Mouse (Mus musculus) stomach, postnatal 0 days (tissue): ENCODE data around the gene Ciart. TPM values are rescaled to one million over a fixed set of nuclear protein-coding genes. Genes with fewer than 3 reads are reported as not detected.

Source experiments
- ATAC-seq: fragments of 200-750 bp; cut with Nextera tagmentation; 2 replicates; pipeline ENCODE4 v1.8.0; 2017; ENCODE audit not compliant: low FRiP score, low TSS enrichment
- DNase-seq: peaks from one replicate; pipeline ENCODE4 v3.0.0-alpha.2; 2016; ENCODE audit warnings: low spot score
- H3K27ac ChIP-seq: fragments of 300-500 bp; sonication (generic); replicated peaks from 2 replicates; pipeline ENCODE4 v1.5.1; 2014; ENCODE audit warnings: mild to moderate bottlenecking, control low read depth
- H3K27me3 ChIP-seq: fragments of 300-500 bp; sonication (generic); 2 replicates; pipeline ENCODE4 v1.6.1; 2014; ENCODE audit warnings: low read length; ENCODE audit not compliant: control insufficient read depth, insufficient read depth
- H3K36me3 ChIP-seq: fragments of 300-500 bp; sonication (generic); 2 replicates; pipeline ENCODE4 v1.6.1; 2014; ENCODE audit warnings: low read length, mixed read lengths; ENCODE audit not compliant: control insufficient read depth, insufficient read depth
- H3K4me1 ChIP-seq: fragments of 300-500 bp; sonication (generic); replicated peaks from 2 replicates; pipeline ENCODE4 v1.6.1; 2014; ENCODE audit warnings: antibody characterized with exemption; ENCODE audit not compliant: control insufficient read depth, insufficient read depth
- H3K4me2 ChIP-seq: fragments of 300-500 bp; sonication (generic); replicated peaks from 2 replicates; pipeline ENCODE4 v1.6.1; 2014; ENCODE audit warnings: low read depth, mild to moderate bottlenecking, control low read depth, moderate library complexity
- H3K4me3 ChIP-seq: fragments of 300-500 bp; sonication (generic); 2 replicates; pipeline ENCODE4 v1.5.1; 2014; ENCODE audit warnings: low read depth, low read length, control low read depth
- H3K9ac ChIP-seq: fragments of 300-500 bp; sonication (generic); 2 replicates; pipeline ENCODE4 v1.6.1; 2014; ENCODE audit warnings: mild to moderate bottlenecking, low read length, control low read depth, mixed read lengths
- H3K9me3 ChIP-seq: fragments of 300-500 bp; sonication (generic); 2 replicates; pipeline ENCODE4 v1.6.1; 2016; ENCODE audit warnings: low read length; ENCODE audit not compliant: control insufficient read depth
- CTCF ChIP-seq: IDR thresholded peaks from 2 replicates; pipeline ENCODE4 v1.5.1; 2016; ENCODE audit warnings: antibody characterized with exemption, low read depth, mild to moderate bottlenecking, moderate library complexity
- EP300 ChIP-seq: optimal IDR thresholded peaks from 2 replicates; pipeline ENCODE3; 2016; ENCODE audit warnings: antibody characterized with exemption
- WGBS: fragments of 180-500 bp; shearing (Covaris S2); extraction: QIAGEN DNeasy Blood & Tissue Kit; methylation state at CpG from one replicate; pipeline ENCODE4 v1.1.7; 2014; 5-methylcytosine and 5-hydroxymethylcytosine counted together
- polyA plus RNA-seq: library from polyadenylated mRNA; unstranded; fragments of >200 nt; fragmentation: Nextera tagmentation; extraction: Ambion mirVana; gene quantifications from 2 replicates; pipeline ENCODE4 v1.2.1, GENCODE M21; 2015

Gene Ciart
- polyA plus RNA-seq, 1 experiment from 2014 or later, result 3.2 TPM

- DNase-seq, result no peak
- WGBS, result 63% methylated on average over 7 of the region's 7 CpGs
- Histone ChIP-seq H3K4me1 (no peaks in the 10 kb centered on the region), H3K36me3 (no peaks in the 10 kb centered on the region), H3K9me3 (no peaks in the 10 kb centered on the region), H3K4me3 (peak overlapping the region; percentile 62), H3K9ac (peak overlapping the region; percentile 28; the same call in 1 of the 2 replicates), H3K4me2 (peak overlapping the region; percentile 68), H3K27me3 (no peaks in the 10 kb centered on the region), H3K27ac (no peak overlapping the region)
- TF ChIP-seq CTCF, result no peak
- no peak for TF ChIP-seq EP300
- no peak for ATAC-seq
These were observed 10.0 kb downstream of the Ciart start for GRCm38 (mm10) chr3:95872048-95872447.

DNA sequence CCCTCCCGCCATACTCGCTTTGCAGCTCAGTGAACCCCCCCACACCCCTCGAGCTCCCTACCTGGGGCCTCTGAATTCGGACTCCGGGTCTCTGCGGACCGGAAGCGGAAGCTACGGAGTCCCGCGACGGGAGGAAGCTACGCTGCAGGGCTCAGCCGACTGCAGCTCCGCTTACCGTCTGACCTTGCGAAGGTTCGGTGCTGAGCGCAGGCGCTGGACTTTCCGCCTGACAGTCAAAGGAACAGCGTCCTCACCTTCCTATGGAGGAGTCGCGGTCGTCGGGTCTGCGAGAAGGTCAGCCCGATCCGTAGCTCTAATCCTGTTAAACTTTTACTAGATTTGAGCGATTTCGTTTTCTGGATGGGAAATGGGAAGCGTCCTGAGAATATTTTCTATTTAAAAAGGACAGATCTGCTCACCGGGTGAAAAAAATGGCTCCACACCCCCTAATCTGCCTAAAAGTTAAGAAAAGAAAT lies 10.6 kb downstream of the Ciart start, which contains the start of gene Mrps21:
Mrps21 (minus strand) TSS at position 128 of the 476 bp plus-strand sequence.
- Histone ChIP-seq H3K4me3 (peak within 1 kb of the TSS; percentile 62), H3K4me1 (no peaks in the 10 kb centered on the region), H3K4me2 (peak within 1 kb of the TSS; percentile 68), H3K27me3 (no peaks in the 10 kb centered on the region), H3K9me3 (no peaks in the 10 kb centered on the region), H3K36me3 (no peaks in the 10 kb centered on the region), H3K9ac (peak within 1 kb of the TSS; percentile 74), H3K27ac (peak within 1 kb of the TSS; percentile 77)
- ATAC-seq, result peak; percentile 97
- DNase-seq, result peak; percentile 91
- under 1% methylated on average over 33 of the region's 33 CpGs for WGBS
- TF ChIP-seq CTCF (no peak; the same call in 1 of the 2 replicates), EP300 (no peak)

DNA sequence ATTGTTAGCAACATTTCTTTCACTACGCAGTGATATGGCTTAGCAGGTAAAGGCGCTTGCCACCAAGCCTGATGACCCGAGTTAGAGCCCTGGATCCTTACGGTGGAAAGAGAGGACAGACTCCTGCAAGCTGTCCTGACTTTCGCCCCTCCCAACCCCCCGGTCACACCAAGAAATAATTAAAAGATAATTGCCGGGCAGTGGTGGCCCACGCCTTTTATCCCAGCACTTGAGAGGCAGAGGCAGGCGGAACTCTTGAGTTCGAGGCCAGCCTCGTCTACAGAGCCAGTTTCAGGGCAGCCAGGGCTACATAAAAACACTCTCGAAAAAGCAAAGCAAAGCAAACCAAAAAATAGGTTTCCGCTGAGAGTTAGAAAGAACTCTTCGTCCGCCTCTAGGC lies 11.1 kb downstream of the Ciart start:
- Histone ChIP-seq H3K4me3 (peak overlapping the region; percentile 62), H3K27me3 (no peaks in the 10 kb centered on the region), H3K4me2 (peak overlapping the region; percentile 68), H3K9me3 (no peaks in the 10 kb centered on the region), H3K9ac (peak overlapping the region; percentile 74), H3K4me1 (no peaks in the 10 kb centered on the region), H3K27ac (peak overlapping the region; percentile 77), H3K36me3 (no peaks in the 10 kb centered on the region)
- TF ChIP-seq EP300 (no peak), CTCF (no peak)
- WGBS, result 5% methylated on average over 15 of the region's 15 CpGs
- DNase-seq, result no peak
- peak; percentile 13; the same call in 1 of the 2 replicates for ATAC-seq

DNA sequence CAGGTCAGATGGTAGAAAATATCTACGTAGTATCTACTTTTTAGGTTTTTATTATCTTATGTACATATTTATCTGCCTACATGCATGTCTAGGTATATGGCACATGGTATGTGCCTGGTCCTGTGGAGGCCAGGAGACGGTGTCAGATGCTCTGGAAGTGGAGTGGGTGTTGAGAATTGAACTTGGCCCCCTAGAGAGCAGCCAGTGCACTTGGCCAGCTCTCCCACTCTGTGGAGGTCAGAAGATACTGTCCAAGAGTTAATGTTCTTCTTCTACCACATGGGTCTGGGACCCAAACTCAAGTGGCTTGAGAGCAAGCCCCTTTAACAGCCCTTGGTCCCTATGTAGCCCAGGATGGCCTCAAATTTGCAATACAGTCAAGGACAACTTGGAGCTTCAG lies 14.6 kb downstream of the Ciart start:
- DNase-seq (no peak), ATAC-seq (no peak)
- whole genome bisulfite sequencing, result 92% methylated on average over 2 of the region's 2 CpGs
- Histone ChIP-seq H3K27ac (no peak overlapping the region), H3K4me3 (no peak overlapping the region), H3K4me1 (no peaks in the 10 kb centered on the region), H3K9ac (no peak overlapping the region), H3K27me3 (no peaks in the 10 kb centered on the region), H3K4me2 (no peak overlapping the region), H3K36me3 (no peaks in the 10 kb centered on the region; the same call in 1 of the 2 replicates), H3K9me3 (no peaks in the 10 kb centered on the region)
- TF ChIP-seq CTCF (no peak), EP300 (no peak)

GRCm38 (mm10) chr3:95866071-95866470 lies 16.0 kb downstream of the Ciart start:
- DNase-seq (no peak), ATAC-seq (no peak)
- Histone ChIP-seq H3K4me1 (no peaks in the 10 kb centered on the region), H3K9ac (no peak overlapping the region), H3K27ac (no peak overlapping the region), H3K27me3 (no peaks in the 10 kb centered on the region), H3K4me2 (no peak overlapping the region), H3K4me3 (no peak overlapping the region), H3K36me3 (no peaks in the 10 kb centered on the region; the same call in 1 of the 2 replicates), H3K9me3 (no peaks in the 10 kb centered on the region)
- TF ChIP-seq CTCF (no peak), EP300 (no peak)
- WGBS, result 87% methylated on average over 5 of the region's 5 CpGs

DNA sequence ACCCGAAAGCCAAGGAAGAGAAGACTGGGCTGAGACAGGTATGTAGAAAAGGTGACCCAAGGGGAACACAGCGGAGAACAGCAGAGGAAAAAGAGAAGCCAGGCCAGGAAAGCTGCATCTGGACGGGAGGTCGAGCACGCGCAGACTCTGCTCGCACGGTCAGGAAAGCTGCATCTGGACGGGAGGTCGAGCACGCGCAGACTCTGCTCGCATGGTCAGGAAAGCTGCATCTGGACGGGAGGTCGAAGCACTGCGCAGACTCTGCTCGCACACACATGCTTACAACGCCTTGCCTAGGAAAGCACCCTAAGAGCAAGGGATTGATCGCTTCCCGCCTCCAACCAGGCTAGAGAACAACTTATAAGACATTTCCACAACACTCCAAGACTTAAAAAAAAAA lies 16.5 kb downstream of the Ciart start:
- Histone ChIP-seq H3K4me2 (no peak overlapping the region), H3K27me3 (no peaks in the 10 kb centered on the region), H3K9ac (no peak overlapping the region), H3K27ac (no peak overlapping the region), H3K36me3 (no peaks in the 10 kb centered on the region; the same call in 1 of the 2 replicates), H3K9me3 (no peaks in the 10 kb centered on the region), H3K4me3 (no peak overlapping the region), H3K4me1 (no peaks in the 10 kb centered on the region)
- no peak for TF ChIP-seq CTCF
- no peak for TF ChIP-seq EP300
- 92% methylated on average over 20 of the region's 20 CpGs for WGBS
- ATAC-seq (no peak), DNase-seq (no peak)
